Comparison of ENCODE assay signal across 9 mouse cellular contexts in the genomic region with DNA sequence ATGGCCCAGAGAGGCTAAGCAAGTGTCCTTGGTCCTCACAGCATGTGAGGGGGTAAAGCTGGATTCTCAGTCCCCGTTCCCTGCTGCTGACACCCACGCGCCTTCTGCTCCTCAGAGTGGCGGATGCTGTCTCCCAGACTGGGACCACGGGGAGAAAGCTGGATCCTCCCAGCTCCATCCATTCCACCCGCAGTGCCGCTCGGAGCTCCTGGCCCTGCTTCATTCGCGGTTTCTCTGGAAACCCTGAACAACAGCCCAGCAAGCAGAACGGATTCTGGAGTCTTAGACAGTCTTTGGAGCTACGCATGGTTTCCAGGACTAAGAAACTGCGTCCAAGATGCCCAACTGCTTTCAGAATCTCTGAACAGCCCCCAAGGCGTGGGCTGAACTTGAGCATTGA.
DNase-seq lines count a peak whose midpoint lies in the region; ATAC-seq and TF ChIP-seq lines count a peak whose summit lies in the region.
"Had no signal": no experiment of that assay in that cellular context is flagged by ENCODE, and none has a peak within 500 bp of the region (broad histone marks: within the 10 kb centered on the region; RNA-seq: fewer than 3 reads in every experiment).

No protein-coding gene starts in this region.

- no peak overlapping the region for H3K4me3 ChIP-seq in kidney, postnatal 0 days (replicated peaks; ENCODE audit: low read depth, low read length)
- H3K4me3 ChIP-seq: megakaryocyte, embryonic 14.5 days had no signal

- H3K9me3 ChIP-seq in kidney, postnatal 0 days (replicated peaks; ENCODE audit: low read length): no peaks in the 10 kb centered on the region
- H3K9me3 ChIP-seq: megakaryocyte, embryonic 14.5 days had no signal

- DNase-seq in kidney, postnatal 0 days (ENCODE audit: low spot score): no peak
- DNase-seq in kidney, adult 8-10 months: no peak
- peak; percentile 76 to 82 for DNase-seq in frontal cortex, postnatal 10 days (ENCODE audit: low spot score in 2 of 2)
- DNase-seq in layer of hippocampus, postnatal 14 days (ENCODE audit: low spot score in 2 of 2): peak; percentile 79 to 93
- DNase-seq in right cerebral cortex, adult 18-20 months: peak; percentile 93
- no peak for DNase-seq in adrenal gland, postnatal 14 days
- DNase-seq in urinary bladder, postnatal 4 days (ENCODE audit: low spot score in 2 of 2): no peak
- DNase-seq in retina, postnatal 1 day: no peak

- H3K9ac ChIP-seq in kidney, postnatal 0 days (ENCODE audit: low read depth, low read length): no peak overlapping the region

- no peak for ATAC-seq in kidney, postnatal 0 days (replicated peaks; ENCODE audit: low FRiP score, low read depth)

- 54% methylated on average over 11 of the region's 14 CpGs for WGBS in kidney, postnatal 0 days

- H3K27me3 ChIP-seq in kidney, postnatal 0 days (ENCODE audit: insufficient read depth, low read length): no peaks in the 10 kb centered on the region

- peak overlapping the region; percentile 68 for H3K27ac ChIP-seq in kidney, postnatal 0 days

- H3K4me2 ChIP-seq in kidney, postnatal 0 days (ENCODE audit: low read length): no peak overlapping the region

- no peak for TF ChIP-seq CTCF in kidney, postnatal 0 days (IDR thresholded peaks at IDR 0.05; ENCODE audit: low read depth)

- H3K4me1 ChIP-seq in kidney, postnatal 0 days (replicated peaks; ENCODE audit: insufficient read depth, low read length): peaks cover 20% of the 10 kb centered on the region; the same call in 1 of the 2 replicates

- H3K36me3 ChIP-seq in kidney, postnatal 0 days (ENCODE audit: insufficient read depth, low read length): no peaks in the 10 kb centered on the region

Comparison
In these comparisons a context has a peak if more than half of its experiments do, and no peak if none do; other contexts are left out.
1. DNase-seq: peak in frontal cortex, postnatal 10 days (2 of 2), layer of hippocampus, postnatal 14 days (2 of 2) and right cerebral cortex, adult 18-20 months (single experiment); none in kidney, postnatal 0 days (single experiment), kidney, adult 8-10 months (0 of 2), adrenal gland, postnatal 14 days (single experiment), urinary bladder, postnatal 4 days (0 of 2) and retina, postnatal 1 day (single experiment).